Comparison of ENCODE assay signal across 29 mouse cellular contexts in the genomic region with DNA sequence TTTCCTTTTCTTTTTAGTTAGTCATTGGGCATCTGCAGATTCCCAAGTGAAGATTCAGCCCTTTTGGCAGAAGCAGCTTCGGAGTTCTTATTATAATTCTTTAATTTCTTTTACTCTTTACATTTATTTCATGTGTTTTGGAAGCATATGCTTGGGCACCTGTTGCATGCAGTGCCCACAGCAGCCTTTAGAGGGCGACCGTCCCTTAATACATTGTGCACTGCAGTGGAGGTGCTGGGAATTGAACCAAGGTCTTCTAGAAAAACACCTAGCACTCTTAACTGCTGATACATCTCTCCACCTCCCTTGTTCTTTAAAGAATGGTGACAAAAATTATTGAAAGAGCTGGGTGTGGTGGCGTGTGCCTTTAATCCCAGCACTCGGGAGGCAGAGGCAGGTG.
DNase-seq lines count a peak whose midpoint lies in the region; ATAC-seq and TF ChIP-seq lines count a peak whose summit lies in the region.
"Had no signal": no experiment of that assay in that cellular context is flagged by ENCODE, and none has a peak within 500 bp of the region (broad histone marks: within the 10 kb centered on the region; RNA-seq: fewer than 3 reads in every experiment).

No protein-coding gene starts in this region.

- H3K9ac ChIP-seq in liver, postnatal 0 days (replicated peaks), result no peak overlapping the region
- no peak overlapping the region for H3K9ac ChIP-seq in liver, embryonic 11.5 days (ENCODE audit: low read depth, low read length)
- no peak overlapping the region for H3K9ac ChIP-seq in CH12.LX (ENCODE audit: insufficient read depth, low read depth)
- no peak overlapping the region for H3K9ac ChIP-seq in ES-E14 (ENCODE audit: insufficient read depth, low read depth, low read length, poor library complexity, severe bottlenecking)
- H3K9ac ChIP-seq: forebrain, embryonic 13.5 days; hindbrain, embryonic 15.5 days; limb, embryonic 13.5 days; liver, embryonic 13.5 days; neural tube, embryonic 12.5 days had no signal

- no peaks in the 10 kb centered on the region for H3K36me3 ChIP-seq in liver, postnatal 0 days (replicated peaks; ENCODE audit: insufficient read depth, low read length)
- H3K36me3 ChIP-seq in liver, embryonic 11.5 days (ENCODE audit: control insufficient read depth, insufficient read depth, low read length), result no peaks in the 10 kb centered on the region
- H3K36me3 ChIP-seq in CH12.LX (replicated peaks in 1 of 2; ENCODE audit: control insufficient read depth in 1 of 2, insufficient read depth in 1 of 2, low read length in 1 of 2) (no peaks in the 10 kb centered on the region), ES-E14 (ENCODE audit: control insufficient read depth, insufficient read depth, low read length, poor library complexity, severe bottlenecking) (no peaks in the 10 kb centered on the region)
- H3K36me3 ChIP-seq: hindbrain, embryonic 10.5 days; limb, embryonic 13.5 days; liver, embryonic 13.5 days; neural tube, embryonic 12.5 days had no signal

- ATAC-seq in liver, postnatal 0 days, result no peak
- ATAC-seq in liver, embryonic 11.5 days (replicated peaks; ENCODE audit: low FRiP score), result no peak
- ATAC-seq in megakaryocyte-erythroid progenitor cell, adult 5-6 weeks (replicated peaks; ENCODE audit: low FRiP score, low TSS enrichment, poor library complexity, severe bottlenecking), result no peak
- ATAC-seq: CD4-positive, CD25-positive, alpha-beta regulatory T cell, adult 4 months; forebrain, embryonic 13.5 days; inflammation-experienced regulatory T-cells, adult 6 months had no signal

- no peak for DNase-seq in liver, postnatal 0 days
- no peak for DNase-seq in liver, embryonic 11.5 days (ENCODE audit: low spot score)
- DNase-seq in CH12.LX (ENCODE audit: extremely low read depth) (no peak), ES-E14 (ENCODE audit: low read depth, low spot score) (peak; percentile 19), WW6 (ENCODE audit: low read depth, low spot score) (peak; percentile 11)
- no peak for DNase-seq in adrenal gland, adult 18-20 months (ENCODE audit: low spot score in 2 of 2)
- DNase-seq in neural tube, embryonic 10.5 days (ENCODE audit: extremely low spot score, low spot score), result no peak
- DNase-seq: adrenal gland, adult 2 months; cerebellum, adult 8-10 months; cerebellum, postnatal 36 days; gastrocnemius, postnatal 14 days; heart, postnatal 14 days; kidney, adult 11 months; kidney, postnatal 14 days; liver, embryonic 13.5 days; lung, postnatal 36 days; midbrain, embryonic 14.5 days; right cerebral cortex, postnatal 4 days had no signal

- no peaks in the 10 kb centered on the region for H3K27me3 ChIP-seq in liver, postnatal 0 days (ENCODE audit: insufficient read depth, low read length)
- H3K27me3 ChIP-seq in liver, embryonic 11.5 days (replicated peaks; ENCODE audit: control insufficient read depth, insufficient read depth, low read length), result no peaks in the 10 kb centered on the region
- no peaks in the 10 kb centered on the region for H3K27me3 ChIP-seq in CH12.LX (replicated peaks)
- H3K27me3 ChIP-seq: forebrain, embryonic 13.5 days; hindbrain, embryonic 15.5 days; limb, embryonic 13.5 days; liver, embryonic 13.5 days; megakaryocyte, embryonic 14.5 days; neural tube, embryonic 12.5 days had no signal

- H3K4me2 ChIP-seq in liver, postnatal 0 days (ENCODE audit: low read depth, low read length), result no peak overlapping the region
- no peak overlapping the region for H3K4me2 ChIP-seq in liver, embryonic 11.5 days
- H3K4me2 ChIP-seq in CH12.LX (ENCODE audit: insufficient read depth, low read depth, poor library complexity, severe bottlenecking), result no peak overlapping the region
- H3K4me2 ChIP-seq: forebrain, embryonic 13.5 days; hindbrain, embryonic 15.5 days; limb, embryonic 13.5 days; liver, embryonic 13.5 days; neural tube, embryonic 12.5 days had no signal

- H3K4me1 ChIP-seq in liver, postnatal 0 days (ENCODE audit: insufficient read depth), result no peaks in the 10 kb centered on the region
- H3K4me1 ChIP-seq in liver, embryonic 11.5 days (replicated peaks; ENCODE audit: control insufficient read depth, insufficient read depth, low read length), result no peaks in the 10 kb centered on the region
- H3K4me1 ChIP-seq in CH12.LX (ENCODE audit: control insufficient read depth in 1 of 2, insufficient read depth in 2 of 2), result no peaks in the 10 kb centered on the region
- H3K4me1 ChIP-seq in ES-E14 (ENCODE audit: control insufficient read depth in 2 of 2, insufficient read depth in 2 of 2, low read length in 2 of 2, poor library complexity in 1 of 2), result no peaks in the 10 kb centered on the region; a peak in 1 of 4 replicates
- H3K4me1 ChIP-seq: forebrain, embryonic 13.5 days; hindbrain, embryonic 10.5 days; hindbrain, embryonic 15.5 days; limb, embryonic 13.5 days; liver, embryonic 13.5 days; megakaryocyte, embryonic 14.5 days; neural tube, embryonic 12.5 days had no signal

- TF ChIP-seq RAD21 in CH12.LX (IDR thresholded peaks at IDR 0.05; ENCODE audit: low read depth, low read length), result peak; percentile 27

- H3K79me2 ChIP-seq in CH12.LX (replicated peaks; ENCODE audit: control insufficient read depth, extremely low read depth, insufficient read depth, poor library complexity, severe bottlenecking), result no peaks in the 10 kb centered on the region

- 0 out of 2 replicates have a peak, but pooled peaks cover 3% of the 10 kb centered on the region for H3K9me3 ChIP-seq in liver, postnatal 0 days (ENCODE audit: low read length)
- H3K9me3 ChIP-seq in liver, embryonic 11.5 days (ENCODE audit: control insufficient read depth, low read length), result no peaks in the 10 kb centered on the region
- H3K9me3 ChIP-seq in CH12.LX (replicated peaks; ENCODE audit: low read length) (no peaks in the 10 kb centered on the region), ES-E14 (ENCODE audit: control insufficient read depth, insufficient read depth, low read depth, low read length) (no peaks in the 10 kb centered on the region)
- H3K9me3 ChIP-seq: neural tube, embryonic 12.5 days had no signal

- dilution Hi-C loops in CH12.LX (cut with MboI; ENCODE audit: extremely low pct_ligation_motif_present, extremely low pct_unique_long_range_greater_than_20kb, low sequenced_read_pairs), result no loop called here

- TF ChIP-seq POLR2A in CH12.LX (IDR thresholded peaks at IDR 0.05; ENCODE audit: low read depth, low read length), result no peak

- H3K27ac ChIP-seq in liver, postnatal 0 days (ENCODE audit: low read depth), result no peak overlapping the region
- no peak overlapping the region for H3K27ac ChIP-seq in liver, embryonic 11.5 days (ENCODE audit: low read depth, low read length)
- H3K27ac ChIP-seq in CH12.LX (ENCODE audit: insufficient read depth, low read depth), result no peak overlapping the region
- no peak overlapping the region for H3K27ac ChIP-seq in ES-E14 (ENCODE audit: insufficient read depth, low read depth, low read length, poor library complexity, severe bottlenecking)
- H3K27ac ChIP-seq: forebrain, embryonic 13.5 days; hindbrain, embryonic 10.5 days; hindbrain, embryonic 15.5 days; left cerebral cortex, adult 2 months; limb, embryonic 13.5 days; liver, embryonic 13.5 days; neural tube, embryonic 12.5 days; stomach, postnatal 0 days had no signal

- 0 out of 2 replicates have a peak, but pooled peaks have one; percentile 13 for TF ChIP-seq CTCF in liver, postnatal 0 days (IDR thresholded peaks at IDR 0.05; ENCODE audit: low read depth)
- TF ChIP-seq CTCF in CH12.LX (conservative IDR thresholded peaks at IDR 0.05 in 1 of 2, IDR thresholded peaks at IDR 0.05 in 1 of 2; ENCODE audit: low read depth in 2 of 2, low read length in 2 of 2), result peak in 1 of 2 experiments; percentile 36; a peak in 1 of 4 replicates

- 71% methylated on average over 5 of the region's 5 CpGs for WGBS in liver, postnatal 0 days (ENCODE audit: insufficient replicate concordance)
- WGBS in liver, embryonic 11.5 days, result 67% methylated on average over 5 of the region's 5 CpGs

- H3K4me3 ChIP-seq in liver, postnatal 0 days (ENCODE audit: low read depth, low read length), result no peak overlapping the region
- no peak overlapping the region for H3K4me3 ChIP-seq in liver, embryonic 11.5 days (ENCODE audit: low read depth, low read length)
- H3K4me3 ChIP-seq in CH12.LX (replicated peaks in 1 of 3; ENCODE audit: low read depth in 2 of 3, low read length in 2 of 3, poor library complexity in 1 of 3), result no peak overlapping the region
- H3K4me3 ChIP-seq in ES-E14 (ENCODE audit: insufficient read depth in 1 of 2, low read depth in 1 of 2, low read length in 2 of 2, poor library complexity in 1 of 2, severe bottlenecking in 1 of 2), result no peak overlapping the region
- H3K4me3 ChIP-seq: forebrain, embryonic 13.5 days; hindbrain, embryonic 10.5 days; hindbrain, embryonic 15.5 days; left cerebral cortex, adult 2 months; limb, embryonic 13.5 days; liver, embryonic 13.5 days; megakaryocyte, embryonic 14.5 days; neural tube, embryonic 12.5 days had no signal

- TF ChIP-seq EP300 in liver, postnatal 0 days (IDR thresholded peaks at IDR 0.05; ENCODE audit: low read depth), result no peak
- no peak for TF ChIP-seq EP300 in CH12.LX (IDR thresholded peaks at IDR 0.05; ENCODE audit: low read length)

- in situ Hi-C loops in CH12.LX (cut with MboI; ENCODE audit: low pct_ligation_motif_present, low pct_unique_long_range_greater_than_20kb, low sequenced_read_pairs), result no loop called here
- in situ Hi-C loops in ES-E14 (cut with MboI; ENCODE audit: low sequenced_read_pairs in 2 of 2, unreplicated experiment in 2 of 2), result no loop called here

TF ChIP-seq in CH12.LX, 34 proteins besides CTCF, POLR2A, EP300 and RAD21 (continues in another document):
- TF ChIP-seq MXI1 (IDR thresholded peaks at IDR 0.05; ENCODE audit: low read depth, low read length) (no peak), POLR2AphosphoS2 (IDR thresholded peaks at IDR 0.05; ENCODE audit: low read depth, low read length) (no peak), TCF12 (IDR thresholded peaks at IDR 0.05; ENCODE audit: low read depth, low read length) (no peak), NELFE (IDR thresholded peaks at IDR 0.05; ENCODE audit: low read depth, low read length) (no peak), USF1 (IDR thresholded peaks at IDR 0.05; ENCODE audit: low read depth, low read length) (no peak), JUND (conservative IDR thresholded peaks at IDR 0.05; ENCODE audit: low read depth, low read length) (no peak), MEF2A (IDR thresholded peaks at IDR 0.05; ENCODE audit: borderline replicate concordance, low read depth, low read length) (no peak)

TF ChIP-seq in ES-E14, 5 proteins besides CTCF, POLR2A, EP300 and RAD21:
- no peak for TF ChIP-seq HCFC1 (IDR thresholded peaks at IDR 0.05; ENCODE audit: borderline replicate concordance, insufficient read depth, low read length)

Comparison
In these comparisons a context has a peak if more than half of its experiments do, and no peak if none do; other contexts are left out.
1. DNase-seq: peak in ES-E14 (single experiment) and WW6 (single experiment); none in liver, postnatal 0 days (single experiment), liver, embryonic 11.5 days (single experiment), CH12.LX (single experiment), adrenal gland, adult 18-20 months (0 of 2) and neural tube, embryonic 10.5 days (single experiment).